Mouse (Mus musculus) thymus, adult 2 months (tissue): ENCODE results near the gene Cyp3a13.

ENCODE experiments used
- CTCF ChIP-seq: fragments of 200-500 bp; IDR thresholded peaks from 2 replicates; pipeline ENCODE4 v1.5.1; 2012; ENCODE audit warnings: mild to moderate bottlenecking, control low read depth, low read length, moderate library complexity, borderline replicate concordance; ENCODE audit not compliant: control insufficient read depth, poor library complexity, insufficient read depth; ENCODE audit errors: extremely low read depth
- POLR2A ChIP-seq: fragments of 200-500 bp; IDR thresholded peaks from 2 replicates; pipeline ENCODE4 v1.6.1; 2012; ENCODE audit warnings: mild to moderate bottlenecking, low read length, control low read depth, moderate library complexity; ENCODE audit not compliant: control insufficient read depth, poor library complexity, insufficient read depth; ENCODE audit errors: extremely low read depth

GRCm38 (mm10) chr5:137937238-137937637, 15.8 kb upstream of the Cyp3a13 start:
- TF ChIP-seq CTCF (no peak), POLR2A (no peak)
